Mouse (Mus musculus) layer of hippocampus, postnatal 36 days (tissue): ENCODE measurements around the gene Carmil1. TPM values are rescaled to one million over a fixed set of nuclear protein-coding genes. Genes with fewer than 3 reads are reported as not detected.
"Not testable (repeated sequence)": the region's sequence is repeated elsewhere in the genome, so short reads cannot be mapped to it uniquely, and the experiment has no call there.

Experiments
- DNase-seq, 2 experiments: peaks; one replicate each; pipeline ENCODE4 v3.0.0; 2022
- total RNA-seq, 2 experiments: library from RNA; stranded (reverse); gene quantifications; 2 replicates each; pipeline ENCODE4 v1.2.3; 2021

Carmil1 gene
- total RNA-seq, 2 experiments from 2014 or later, result 46.4 to 47.3 TPM

- no peak for DNase-seq
Measured at GRCm38 (mm10) chr13:24151335-24151734, 129.3 kb downstream of the Carmil1 start.

GRCm38 (mm10) chr13:24148549-24148948, 132.0 kb downstream of the Carmil1 start:
- DNase-seq, result no peak

- no peak for DNase-seq
Measured at GRCm38 (mm10) chr13:24147006-24147405, 133.6 kb downstream of the Carmil1 start.

- DNase-seq, result no peak
Measured at GRCm38 (mm10) chr13:24146541-24146940, 134.1 kb downstream of the Carmil1 start.

- DNase-seq, result no peak
Measured at GRCm38 (mm10) chr13:24144858-24145257, 135.7 kb downstream of the Carmil1 start.

- DNase-seq, result no peak
Measured at GRCm38 (mm10) chr13:24144141-24144540, 136.5 kb downstream of the Carmil1 start.

GRCm38 (mm10) chr13:24136836-24137235, 143.8 kb downstream of the Carmil1 start:
- no peak for DNase-seq

GRCm38 (mm10) chr13:24135282-24136230, 145.0 kb downstream of the Carmil1 start:
- DNase-seq, result no peak

GRCm38 (mm10) chr13:24132866-24133265, 147.7 kb downstream of the Carmil1 start:
- DNase-seq, result no peak

- DNase-seq, result no peak
Measured at GRCm38 (mm10) chr13:24131319-24131718, 149.3 kb downstream of the Carmil1 start.

- no peak for DNase-seq
Measured at GRCm38 (mm10) chr13:24130741-24131140, 149.9 kb downstream of the Carmil1 start.

GRCm38 (mm10) chr13:24128731-24129130, 151.9 kb downstream of the Carmil1 start:
- no peak for DNase-seq

GRCm38 (mm10) chr13:24125865-24126264, 154.7 kb downstream of the Carmil1 start:
- DNase-seq, result no peak

GRCm38 (mm10) chr13:24117181-24117812, 163.3 kb downstream of the Carmil1 start:
- peak in 1 of 2 experiments; percentile 2 for DNase-seq

- peak in 1 of 2 experiments; percentile 37 for DNase-seq
Measured at GRCm38 (mm10) chr13:24112689-24113348, 167.8 kb downstream of the Carmil1 start.

- no peak for DNase-seq
Measured at GRCm38 (mm10) chr13:24110329-24110728, 170.3 kb downstream of the Carmil1 start.

- DNase-seq, result no peak
Measured at GRCm38 (mm10) chr13:24108282-24108681, 172.3 kb downstream of the Carmil1 start.

GRCm38 (mm10) chr13:24107058-24107457, 173.5 kb downstream of the Carmil1 start:
- DNase-seq, result no peak

GRCm38 (mm10) chr13:24105838-24106237, 174.8 kb downstream of the Carmil1 start:
- DNase-seq, result no peak

GRCm38 (mm10) chr13:24105340-24105669, 175.3 kb downstream of the Carmil1 start:
- DNase-seq, result no peak

- DNase-seq, result not testable (repeated sequence)
Measured at GRCm38 (mm10) chr13:24104611-24105339, 175.8 kb downstream of the Carmil1 start.

- DNase-seq, result no peak
Measured at GRCm38 (mm10) chr13:24104016-24104415, 176.6 kb downstream of the Carmil1 start.
